Mouse (Mus musculus): ENCODE measurements around the gene Zkscan1. TPM values are rescaled to one million over a fixed set of nuclear protein-coding genes. Genes with fewer than 3 reads are reported as not detected.
"Not testable (repeated sequence)": the region's sequence is repeated elsewhere in the genome, so short reads cannot be mapped to it uniquely, and the experiment has no call there.

The Zkscan1 gene
- polyA plus RNA-seq, 1 experiment from 2014 or later: 31.2 TPM

- not testable (repeated sequence) for DNase-seq (ENCODE audit: low spot score); H3K4me1 ChIP-seq (replicated peaks; ENCODE audit: control insufficient read depth, insufficient read depth, low read length); ATAC-seq (ENCODE audit: low FRiP score); H3K9ac ChIP-seq; H3K4me2 ChIP-seq (replicated peaks); H3K27ac ChIP-seq; H3K9me3 ChIP-seq (ENCODE audit: control insufficient read depth, low read length); H3K27me3 ChIP-seq (ENCODE audit: control insufficient read depth, insufficient read depth, low read length); H3K4me3 ChIP-seq (replicated peaks; ENCODE audit: low read length)
- peaks cover 12% of the 10 kb centered on the region for H3K36me3 ChIP-seq (replicated peaks; ENCODE audit: control insufficient read depth, insufficient read depth)
- 58% methylated on average over 4 of the region's 4 CpGs for WGBS
These were observed 25.0 kb downstream of the Zkscan1 start for GRCm38 (mm10) chr5:138109847-138110396.

- Histone ChIP-seq H3K4me2 (replicated peaks) (peak within 1 kb of the TSS; percentile 80), H3K9me3 (ENCODE audit: control insufficient read depth, low read length) (no peaks in the 10 kb centered on the region), H3K4me3 (replicated peaks; ENCODE audit: low read length) (peak within 1 kb of the TSS; percentile 67), H3K27ac (peak within 1 kb of the TSS; percentile 95), H3K9ac (peak within 1 kb of the TSS; percentile 86), H3K27me3 (ENCODE audit: control insufficient read depth, insufficient read depth, low read length) (no peaks in the 10 kb centered on the region), H3K36me3 (replicated peaks; ENCODE audit: control insufficient read depth, insufficient read depth) (peaks cover 21% of the 10 kb centered on the region), H3K4me1 (replicated peaks; ENCODE audit: control insufficient read depth, insufficient read depth, low read length) (peaks cover 19% of the 10 kb centered on the region)
- ATAC-seq (ENCODE audit: low FRiP score): peak; percentile 97
- DNase-seq (ENCODE audit: low spot score): peak; percentile 93
- 8% methylated on average over 38 of the region's 38 CpGs for WGBS
These were observed 31.6 kb downstream of the Zkscan1 start, which contains the start of gene Zscan21 for GRCm38 (mm10) chr5:138116255-138117198. Zscan21 (plus strand) TSS chr5:138116903.

GRCm38 (mm10) chr5:138117199-138118015 lies 32.5 kb downstream of the Zkscan1 start:
- H3K27ac ChIP-seq: peak overlapping the region; percentile 95
- DNase-seq (ENCODE audit: low spot score): peak; percentile 47
- H3K9ac ChIP-seq: peak overlapping the region; percentile 86
- peaks cover 25% of the 10 kb centered on the region for H3K36me3 ChIP-seq (replicated peaks; ENCODE audit: control insufficient read depth, insufficient read depth)
- peaks cover 19% of the 10 kb centered on the region for H3K4me1 ChIP-seq (replicated peaks; ENCODE audit: control insufficient read depth, insufficient read depth, low read length)
- H3K4me3 ChIP-seq (replicated peaks; ENCODE audit: low read length): peak overlapping the region; percentile 67
- H3K4me2 ChIP-seq (replicated peaks): peak overlapping the region; percentile 80
- 9% methylated on average over 16 of the region's 16 CpGs for WGBS
- H3K27me3 ChIP-seq (ENCODE audit: control insufficient read depth, insufficient read depth, low read length): no peaks in the 10 kb centered on the region
- H3K9me3 ChIP-seq (ENCODE audit: control insufficient read depth, low read length): no peaks in the 10 kb centered on the region
- ATAC-seq (ENCODE audit: low FRiP score): peak; percentile 49

GRCm38 (mm10) chr5:138118041-138118440 lies 33.2 kb downstream of the Zkscan1 start:
- Histone ChIP-seq H3K27me3 (ENCODE audit: control insufficient read depth, insufficient read depth, low read length) (no peaks in the 10 kb centered on the region), H3K9me3 (ENCODE audit: control insufficient read depth, low read length) (no peaks in the 10 kb centered on the region), H3K4me3 (replicated peaks; ENCODE audit: low read length) (peak overlapping the region; percentile 67), H3K27ac (no peak overlapping the region; the same call in 1 of the 2 replicates), H3K9ac (peak overlapping the region; percentile 86), H3K4me2 (replicated peaks) (peak overlapping the region; percentile 80), H3K36me3 (replicated peaks; ENCODE audit: control insufficient read depth, insufficient read depth) (peaks cover 28% of the 10 kb centered on the region), H3K4me1 (replicated peaks; ENCODE audit: control insufficient read depth, insufficient read depth, low read length) (peaks cover 19% of the 10 kb centered on the region)
- DNase-seq (ENCODE audit: low spot score): no peak
- ATAC-seq (ENCODE audit: low FRiP score): no peak
- 80% methylated on average over 3 of the region's 3 CpGs for WGBS

- Histone ChIP-seq H3K27ac (no peak overlapping the region), H3K4me1 (replicated peaks; ENCODE audit: control insufficient read depth, insufficient read depth, low read length) (no peaks in the 10 kb centered on the region), H3K9me3 (ENCODE audit: control insufficient read depth, low read length) (no peaks in the 10 kb centered on the region), H3K27me3 (ENCODE audit: control insufficient read depth, insufficient read depth, low read length) (no peaks in the 10 kb centered on the region), H3K4me3 (replicated peaks; ENCODE audit: low read length) (no peak overlapping the region), H3K9ac (no peak overlapping the region), H3K4me2 (replicated peaks) (no peak overlapping the region), H3K36me3 (replicated peaks; ENCODE audit: control insufficient read depth, insufficient read depth) (peaks cover 86% of the 10 kb centered on the region)
- DNase-seq (ENCODE audit: low spot score): no peak
- no peak for ATAC-seq (ENCODE audit: low FRiP score)
- WGBS: 94% methylated on average over 5 of the region's 5 CpGs
These were observed 47.7 kb downstream of the Zkscan1 start for GRCm38 (mm10) chr5:138132425-138133064.

DNA sequence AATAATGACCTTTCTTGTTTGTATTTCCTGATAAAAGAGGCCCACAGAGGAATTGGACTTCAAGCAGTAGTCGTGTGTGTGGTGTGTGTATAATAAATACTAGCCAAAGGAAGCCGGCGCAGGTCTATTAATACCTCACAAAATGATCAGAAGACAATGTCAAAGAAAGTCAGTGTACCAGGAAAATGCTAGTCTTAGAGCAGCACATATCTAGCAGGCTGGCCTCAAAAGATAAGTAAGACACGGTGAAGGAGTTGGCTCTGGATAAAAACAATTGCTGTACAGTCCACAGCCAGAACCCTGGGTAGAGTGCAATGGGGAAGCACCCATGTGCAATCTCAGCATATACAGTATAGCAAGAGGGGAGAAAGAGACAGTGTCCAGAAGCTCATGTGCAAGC lies 52.4 kb downstream of the Zkscan1 start:
- no peak for ATAC-seq (ENCODE audit: low FRiP score)

GRCm38 (mm10) chr5:138137935-138138549 lies 53.2 kb downstream of the Zkscan1 start:
- Histone ChIP-seq H3K4me1 (replicated peaks; ENCODE audit: control insufficient read depth, insufficient read depth, low read length) (no peaks in the 10 kb centered on the region), H3K9me3 (ENCODE audit: control insufficient read depth, low read length) (no peaks in the 10 kb centered on the region), H3K9ac (no peak overlapping the region), H3K4me3 (replicated peaks; ENCODE audit: low read length) (no peak overlapping the region), H3K4me2 (replicated peaks) (no peak overlapping the region), H3K36me3 (replicated peaks; ENCODE audit: control insufficient read depth, insufficient read depth) (peaks cover 55% of the 10 kb centered on the region), H3K27me3 (ENCODE audit: control insufficient read depth, insufficient read depth, low read length) (no peaks in the 10 kb centered on the region), H3K27ac (no peak overlapping the region)
- WGBS: 64% methylated on average over 8 of the region's 8 CpGs
- DNase-seq (ENCODE audit: low spot score) (peak; percentile 84), ATAC-seq (ENCODE audit: low FRiP score) (no peak)

More for the DNA sequence above, 52.4 kb downstream of the Zkscan1 start:
- no peak overlapping the region for H3K9ac ChIP-seq
- DNase-seq (ENCODE audit: low spot score): no peak
- no peaks in the 10 kb centered on the region for H3K4me1 ChIP-seq (replicated peaks; ENCODE audit: control insufficient read depth, insufficient read depth, low read length)
- H3K4me3 ChIP-seq (replicated peaks; ENCODE audit: low read length): no peak overlapping the region
- H3K27me3 ChIP-seq (ENCODE audit: control insufficient read depth, insufficient read depth, low read length): no peaks in the 10 kb centered on the region
- H3K36me3 ChIP-seq (replicated peaks; ENCODE audit: control insufficient read depth, insufficient read depth): peaks cover 57% of the 10 kb centered on the region
- no peak overlapping the region for H3K27ac ChIP-seq
- H3K4me2 ChIP-seq (replicated peaks): no peak overlapping the region
- 85% methylated on average over 4 of the region's 4 CpGs for WGBS
- H3K9me3 ChIP-seq (ENCODE audit: control insufficient read depth, low read length): no peaks in the 10 kb centered on the region

- ATAC-seq (ENCODE audit: low FRiP score) (no peak), DNase-seq (ENCODE audit: low spot score) (no peak)
- no peaks in the 10 kb centered on the region for H3K9me3 ChIP-seq (ENCODE audit: control insufficient read depth, low read length)
- no peak overlapping the region for H3K9ac ChIP-seq
- H3K4me3 ChIP-seq (replicated peaks; ENCODE audit: low read length): no peak overlapping the region
- H3K4me1 ChIP-seq (replicated peaks; ENCODE audit: control insufficient read depth, insufficient read depth, low read length): no peaks in the 10 kb centered on the region
- H3K36me3 ChIP-seq (replicated peaks; ENCODE audit: control insufficient read depth, insufficient read depth): peaks cover 55% of the 10 kb centered on the region
- H3K27me3 ChIP-seq (ENCODE audit: control insufficient read depth, insufficient read depth, low read length): no peaks in the 10 kb centered on the region
- WGBS: 88% methylated on average over 4 of the region's 4 CpGs
- no peak overlapping the region for H3K4me2 ChIP-seq (replicated peaks)
- no peak overlapping the region for H3K27ac ChIP-seq
These were observed 53.7 kb downstream of the Zkscan1 start for GRCm38 (mm10) chr5:138138585-138138984.

All from hindbrain, embryonic 14.5 days (tissue).